Mouse (Mus musculus) lung, postnatal 4 days (tissue): Measurements from ENCODE around the gene Arih2.
"Not testable (repeated sequence)": the region's sequence is repeated elsewhere in the genome, so short reads cannot be mapped to it uniquely, and the experiment has no call there.

Source experiments
- DNase-seq, 2 experiments: peaks; one replicate each; pipeline ENCODE4 v3.0.0; 2021

Arih2 gene

DNA sequence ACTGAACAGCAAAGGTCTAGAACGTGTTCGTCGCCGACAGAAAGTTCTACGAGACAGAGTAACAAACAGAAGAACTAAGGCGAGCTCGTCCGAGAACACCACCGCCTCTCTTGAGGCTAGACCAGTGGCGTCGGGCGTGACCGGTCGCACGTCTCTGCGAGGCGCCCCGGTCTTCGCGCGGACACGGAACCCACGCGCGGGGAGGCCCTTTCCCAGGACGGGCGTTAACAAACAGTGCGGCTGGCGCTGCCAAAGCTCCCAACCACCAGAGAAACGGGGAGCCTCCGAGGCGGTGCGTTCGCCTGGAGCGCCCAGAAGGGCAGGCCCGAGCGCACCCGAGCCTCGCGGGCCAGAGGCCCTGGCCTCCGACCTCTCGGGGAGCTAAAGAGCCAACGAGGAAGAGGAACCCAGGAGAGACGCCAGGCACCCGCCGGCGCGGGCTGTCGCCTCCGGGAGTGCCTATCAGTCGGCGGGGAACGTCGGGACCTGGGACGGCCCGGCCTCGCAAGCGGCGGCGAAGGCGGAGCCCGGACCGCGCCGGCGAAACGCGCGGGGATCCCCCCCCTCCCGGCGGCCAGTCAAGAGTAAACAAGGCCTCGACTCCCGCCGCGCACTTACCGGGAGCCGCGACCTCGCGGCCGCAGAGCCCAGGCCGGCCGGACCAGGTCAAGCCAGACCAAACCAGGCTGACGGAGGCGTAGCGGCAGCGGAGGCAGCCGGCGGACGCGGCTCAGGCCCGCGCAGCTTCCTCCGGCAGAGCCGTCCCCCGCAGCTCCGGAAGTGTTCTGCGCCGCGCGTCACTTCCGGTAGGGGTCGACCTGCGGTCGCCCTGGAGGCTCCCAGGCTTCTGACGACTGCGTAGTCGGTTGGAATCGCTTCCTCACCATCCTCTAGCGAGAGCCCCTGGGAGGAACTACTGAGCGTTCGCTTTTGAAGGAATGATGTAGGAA lies at the start of gene Arih2:
Gene Arih2, minus strand, starts transcription at position 776 of the 950 bp plus-strand sequence.
- DNase-seq, result peak; percentile 94 to 95

DNA sequence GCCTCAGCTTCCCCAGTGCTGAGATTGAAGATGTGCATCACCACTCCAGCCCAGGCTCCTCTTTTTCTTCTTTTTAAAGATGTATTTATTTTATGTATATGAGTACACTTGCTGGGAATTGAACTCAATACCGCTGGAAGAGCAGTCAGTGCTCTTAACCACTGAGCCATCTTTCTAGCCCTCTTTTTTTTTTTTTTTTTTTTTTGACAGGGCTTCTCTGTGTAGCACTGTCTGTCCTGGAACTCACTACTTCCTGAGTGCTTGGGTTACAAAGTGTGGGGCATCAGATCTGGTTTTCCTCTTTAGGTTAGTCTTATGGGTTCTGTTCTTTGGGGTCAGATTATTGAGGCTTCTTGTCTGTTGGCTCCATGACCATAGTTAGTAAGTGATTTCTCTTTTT lies 45.3 kb upstream of the Arih2 start:
- no peak for DNase-seq

DNA sequence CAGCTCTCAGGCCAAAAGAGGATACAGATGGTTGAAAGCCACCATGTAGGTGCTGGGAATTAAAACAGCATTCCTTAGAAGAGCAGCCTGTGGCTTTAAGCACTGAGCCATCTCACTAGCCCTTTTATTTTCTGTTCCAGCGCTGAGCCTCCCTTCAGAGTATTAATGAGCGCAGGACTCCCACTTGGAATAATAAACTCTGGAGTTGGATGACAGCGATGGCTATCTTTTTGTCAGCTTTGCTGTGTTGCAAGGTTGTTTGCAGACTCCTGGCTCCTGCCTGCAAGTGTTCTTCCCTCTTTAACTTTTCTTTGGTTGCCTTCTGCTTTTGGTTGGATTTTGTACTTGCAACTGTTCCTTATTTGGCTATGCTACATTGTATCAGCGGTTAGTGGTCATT lies 44.8 kb upstream of the Arih2 start:
- DNase-seq, result no peak

DNA sequence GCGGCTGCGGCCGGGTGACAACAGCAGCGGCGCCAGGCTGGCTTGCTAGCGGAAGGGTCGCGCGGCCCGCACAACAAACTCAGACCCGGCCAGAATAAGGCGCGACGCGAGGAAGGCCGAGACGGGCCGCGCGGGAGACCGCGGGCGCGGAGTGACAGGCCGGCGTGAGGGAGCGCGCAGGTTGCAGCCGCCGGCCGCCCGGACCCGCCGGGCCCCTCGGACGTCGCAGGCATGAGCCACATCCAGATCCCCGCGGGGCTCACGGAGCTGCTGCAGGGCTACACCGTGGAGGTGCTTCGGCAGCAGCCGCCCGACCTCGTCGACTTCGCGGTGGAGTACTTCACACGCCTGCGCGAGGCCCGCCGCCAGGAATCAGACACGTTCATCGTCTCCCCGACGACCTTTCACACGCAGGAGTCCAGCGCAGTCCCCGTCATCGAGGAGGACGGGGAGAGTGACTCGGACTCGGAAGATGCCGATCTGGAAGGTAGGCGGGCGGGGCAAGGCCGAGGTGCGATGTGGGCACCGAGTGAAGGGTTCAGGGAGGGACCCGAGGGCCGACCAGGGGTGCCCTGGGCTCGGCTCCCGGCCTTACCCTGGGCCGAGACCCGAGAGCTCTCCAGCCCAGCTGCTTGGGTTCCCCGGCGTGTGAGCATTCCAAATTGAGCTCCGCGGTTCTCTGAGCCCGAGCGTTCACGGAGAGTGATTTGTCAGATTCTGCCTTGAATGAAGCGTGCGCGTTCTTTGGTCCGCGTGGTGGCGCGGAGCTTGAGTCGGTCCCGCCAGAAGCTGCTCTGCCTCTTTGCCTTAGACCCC lies 43.2 kb upstream of the Arih2 start:
- peak; percentile 68 to 69 for DNase-seq

DNA sequence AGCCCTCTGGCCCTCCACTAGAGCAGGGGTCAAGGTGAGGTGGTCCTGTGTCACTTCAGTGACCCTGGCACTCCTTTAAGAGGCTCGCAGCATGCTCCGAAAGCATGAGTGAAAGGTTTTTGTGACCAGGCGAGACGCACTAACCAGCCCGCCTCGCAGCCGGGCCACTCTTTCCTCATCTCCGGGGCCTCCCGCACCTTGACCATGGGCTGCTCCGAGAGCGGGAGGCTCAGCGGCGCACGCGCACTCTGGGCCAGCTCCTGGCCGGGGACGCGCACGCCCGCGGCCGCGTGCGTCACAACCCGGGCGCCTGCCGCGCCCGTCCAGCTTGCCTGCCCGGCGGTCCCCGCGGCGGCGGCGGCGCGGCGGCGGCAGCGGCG lies 42.6 kb upstream of the Arih2 start:
- DNase-seq, result peak; percentile 91 to 95

DNA sequence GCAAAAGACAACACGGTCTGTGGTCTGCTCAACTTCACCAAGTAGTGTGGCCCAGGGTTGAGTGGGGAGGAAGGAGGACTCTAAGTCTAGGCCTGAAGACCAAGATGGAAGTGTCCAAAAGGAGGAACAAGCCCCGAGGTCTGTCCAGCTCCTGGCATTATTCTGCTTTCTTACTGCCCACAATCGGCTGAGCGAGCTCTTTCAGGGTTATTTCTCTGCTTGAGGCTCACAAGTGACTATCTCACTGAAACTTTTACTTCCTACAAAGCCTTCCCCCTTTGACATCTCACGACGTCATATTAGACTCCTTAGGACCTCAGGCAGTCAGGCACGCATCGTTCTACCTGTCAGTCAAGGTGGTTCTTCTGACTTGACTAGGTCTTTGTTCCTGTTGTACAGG lies 42.2 kb upstream of the Arih2 start:
- DNase-seq, result peak in 1 of 2 experiments; percentile 26

DNA sequence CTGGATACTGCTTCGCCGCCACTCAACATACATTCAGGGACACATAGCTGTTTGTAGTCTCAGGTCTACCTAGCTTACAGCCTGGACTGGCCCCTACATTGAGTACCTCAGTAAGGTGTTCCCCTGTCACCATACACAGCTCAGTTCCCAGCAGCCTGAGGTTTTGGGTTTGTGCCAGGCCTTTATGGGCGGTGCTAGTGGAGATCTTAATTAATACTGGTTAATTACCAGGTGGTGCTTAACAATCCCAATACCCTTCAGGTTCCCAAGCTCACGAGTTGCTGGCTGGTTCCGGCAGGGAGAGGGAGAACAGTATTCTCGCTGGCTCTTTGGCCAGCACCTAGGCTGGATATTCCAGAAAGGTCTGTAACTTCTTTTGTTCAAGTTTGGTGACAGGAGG lies 41.7 kb upstream of the Arih2 start:
- DNase-seq, result no peak

DNA sequence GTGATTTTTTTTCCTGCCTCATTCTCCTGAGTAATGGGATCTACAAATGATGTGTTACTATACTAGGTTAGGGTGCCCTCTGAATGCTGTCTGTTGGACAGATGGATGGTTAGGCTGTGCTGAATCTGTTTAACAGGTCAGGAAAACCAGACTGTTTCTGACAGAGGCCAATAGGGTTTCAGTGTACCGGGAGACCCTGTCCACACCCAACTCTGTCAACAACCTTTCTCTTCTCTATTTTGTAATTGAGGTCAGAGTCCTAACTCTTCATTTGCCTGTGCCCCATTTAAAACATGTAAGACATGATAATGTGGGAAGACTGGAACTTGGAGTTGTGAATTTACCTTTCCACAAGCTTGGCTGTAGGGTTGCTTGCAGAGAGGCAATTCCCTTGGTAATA lies 40.8 kb upstream of the Arih2 start:
- DNase-seq, result no peak

DNA sequence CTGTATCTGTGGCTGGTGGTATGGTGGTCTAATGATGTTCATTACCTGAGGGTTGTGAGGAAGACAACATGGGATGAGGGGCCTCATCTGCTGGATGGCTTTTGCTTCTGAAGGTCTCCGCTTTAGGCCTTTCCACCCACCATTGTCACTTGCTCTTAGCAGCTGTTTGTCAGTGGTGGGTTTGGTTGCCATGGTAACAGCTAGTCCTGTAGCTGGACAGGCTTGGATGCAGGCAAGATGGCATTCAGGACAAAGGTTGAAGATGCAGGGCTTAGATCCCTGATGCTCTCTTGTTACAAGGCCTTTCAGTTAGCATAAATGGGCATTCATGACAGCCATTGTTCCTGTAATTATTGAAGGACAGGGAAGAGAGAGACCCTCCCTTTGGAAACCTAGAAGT lies 39.9 kb upstream of the Arih2 start, which contains the start of gene Prkar2a:
Gene Prkar2a, plus strand, starts transcription at position 209 of the 400 bp plus-strand sequence.
- DNase-seq, result no peak

DNA sequence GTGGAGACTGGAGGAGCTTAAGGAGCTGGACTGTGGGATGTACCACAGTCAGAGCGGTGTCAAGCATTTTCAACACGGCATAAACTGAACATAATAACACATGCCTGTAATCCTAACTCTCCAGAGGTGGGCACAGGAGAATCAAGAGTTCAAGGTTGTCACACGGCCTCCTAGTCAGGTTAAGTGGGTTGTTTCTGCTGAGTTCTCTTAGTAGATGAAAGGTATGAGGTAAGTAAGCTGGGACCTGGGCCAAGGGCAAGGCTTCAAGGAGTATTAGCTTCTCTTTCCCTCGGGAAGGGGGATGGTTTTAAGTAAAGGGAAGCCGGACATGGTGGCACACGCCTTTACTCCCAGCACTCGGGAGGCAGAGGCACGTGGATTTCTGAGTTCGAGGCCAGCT lies 39.3 kb upstream of the Arih2 start:
- DNase-seq, result peak; percentile 66 to 75

DNA sequence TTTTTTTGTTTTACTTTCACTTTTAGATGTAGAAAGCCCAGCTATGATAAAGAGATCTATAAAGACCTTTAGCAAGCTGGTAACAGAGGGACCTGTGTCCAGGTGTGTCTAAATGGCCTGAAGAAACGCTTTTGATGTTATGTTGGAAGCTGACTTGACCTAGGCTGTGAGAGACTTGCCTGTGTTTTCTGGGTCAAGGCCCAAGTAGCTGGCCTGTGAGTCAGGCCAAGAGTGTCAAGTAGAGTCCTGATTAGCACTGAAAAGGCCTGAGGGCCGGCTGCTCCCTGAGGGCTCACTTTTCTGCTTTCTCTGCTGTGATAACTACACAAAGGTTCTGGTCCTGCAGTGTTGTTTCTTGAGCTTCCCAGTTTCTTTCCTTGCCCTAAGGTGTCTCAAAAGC lies 38.5 kb upstream of the Arih2 start:
- DNase-seq, result no peak

DNA sequence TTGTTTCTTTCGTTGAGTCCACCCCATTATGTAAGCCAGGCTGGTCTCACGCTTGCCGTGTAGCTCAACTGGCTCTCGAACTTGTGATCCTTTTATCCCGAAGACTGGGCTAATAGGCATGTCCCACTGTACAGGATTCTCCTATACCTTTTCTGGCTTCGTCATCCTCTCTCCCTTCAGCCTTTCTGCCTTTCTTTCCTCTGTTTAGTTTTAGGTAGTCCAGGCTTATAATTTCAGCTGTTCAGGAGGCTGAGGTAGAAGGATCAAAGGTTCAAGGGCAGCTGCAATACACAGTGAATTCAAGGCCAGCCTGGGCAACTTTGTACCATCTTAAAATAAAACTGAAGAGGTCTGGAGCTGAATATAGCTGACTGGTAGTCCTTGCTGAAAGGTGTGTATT lies 38.0 kb upstream of the Arih2 start:
- no peak for DNase-seq

DNA sequence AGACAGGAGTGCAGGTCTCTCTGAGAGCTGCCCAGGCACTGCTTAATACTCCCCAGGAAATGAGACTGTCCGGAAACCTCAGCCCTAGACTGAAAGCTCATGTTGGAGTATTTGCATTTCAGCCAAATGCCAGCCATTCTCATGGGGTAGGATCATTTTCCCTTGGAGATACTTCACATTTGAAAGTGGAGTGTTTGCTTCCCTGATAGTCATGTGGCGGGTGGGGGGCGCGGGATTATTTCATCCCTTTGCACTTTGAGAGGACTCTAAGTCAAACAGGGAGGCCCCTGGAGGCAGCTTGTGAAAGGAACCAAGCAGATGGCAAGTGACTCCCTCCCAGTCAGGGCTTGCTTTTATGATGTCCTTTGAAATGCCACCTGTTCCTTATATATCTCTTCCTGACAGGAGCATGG lies 37.3 kb upstream of the Arih2 start:
- DNase-seq, result peak; percentile 23 to 56

DNA sequence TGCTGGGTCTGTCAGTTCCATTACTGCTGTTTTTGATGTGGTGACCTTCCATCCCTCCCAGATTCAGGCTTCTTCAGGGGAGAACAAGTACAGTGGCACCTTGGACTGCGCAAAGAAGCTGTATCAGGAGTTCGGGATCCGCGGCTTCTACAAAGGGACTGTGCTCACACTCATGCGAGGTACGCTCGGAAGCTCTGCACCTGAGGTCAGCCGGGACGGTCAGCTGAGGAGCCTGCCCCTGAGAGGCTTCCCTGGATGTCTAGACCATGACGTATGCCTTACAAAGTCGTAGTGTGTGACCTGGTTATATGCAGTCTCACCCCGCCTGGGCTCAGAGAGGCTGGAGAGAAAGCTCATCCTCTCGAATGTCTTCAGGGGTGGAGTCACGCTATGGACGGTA lies 30.8 kb upstream of the Arih2 start:
- DNase-seq, result no peak

DNA sequence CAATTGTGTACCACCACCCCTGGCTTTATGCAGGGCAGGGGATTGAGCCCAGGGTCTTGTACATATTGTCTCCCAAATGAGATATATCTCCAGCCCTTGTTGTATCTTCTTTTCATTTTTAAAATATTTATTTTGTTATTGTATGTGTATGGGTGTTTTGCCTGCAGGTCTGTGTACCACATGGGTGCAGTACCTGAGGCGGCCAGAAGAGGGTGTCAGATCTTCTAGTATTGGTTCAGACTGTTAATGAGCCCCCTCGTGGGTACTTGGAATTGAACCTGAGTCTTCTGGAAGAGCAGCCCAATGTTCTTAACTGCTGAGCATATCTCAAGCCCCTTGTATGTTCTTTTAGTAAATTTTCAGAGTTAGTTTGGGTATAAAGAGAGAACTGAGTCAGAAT lies 24.0 kb upstream of the Arih2 start:
- peak in 1 of 2 experiments; percentile 26 for DNase-seq

DNA sequence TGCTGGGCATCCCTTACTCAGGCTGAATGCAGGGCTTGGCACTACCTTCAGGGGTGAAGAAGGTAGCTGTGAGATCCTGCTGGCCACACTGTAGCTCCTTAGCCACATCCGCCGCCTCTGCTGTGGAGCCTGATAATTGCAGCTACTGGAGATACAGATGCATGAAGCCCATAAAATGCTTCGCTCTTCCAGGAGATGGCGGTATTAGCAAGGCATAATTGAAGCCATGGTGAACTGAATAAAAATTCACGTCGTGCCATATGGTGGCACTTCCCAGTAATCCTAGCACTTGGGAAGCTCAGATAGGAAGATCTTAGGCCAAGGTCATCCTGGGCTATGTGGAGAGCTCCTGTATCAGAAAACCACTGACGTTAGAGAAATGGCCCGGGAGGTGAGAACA lies 20.7 kb upstream of the Arih2 start:
- DNase-seq, result peak in 1 of 2 experiments; percentile 19

DNA sequence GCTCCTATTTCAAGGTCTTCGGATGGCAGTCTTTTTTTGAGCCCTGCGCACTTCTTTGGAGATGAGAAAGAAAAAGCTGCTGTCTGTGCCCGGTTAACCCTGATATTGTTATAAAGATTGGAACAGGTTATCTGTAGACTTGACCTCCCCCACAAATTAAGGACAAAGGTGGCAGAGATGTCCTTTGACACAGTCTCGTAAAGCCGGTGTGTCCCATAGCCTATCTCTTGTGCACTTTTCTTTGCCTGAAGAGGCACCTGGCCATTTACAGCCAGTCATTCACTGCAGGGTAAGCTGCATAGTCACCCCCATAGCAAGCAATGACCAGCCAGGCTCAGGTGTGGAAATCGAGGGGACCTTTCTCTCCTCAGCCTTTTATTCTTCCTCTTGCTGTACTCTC lies 13.5 kb upstream of the Arih2 start:
- DNase-seq, result no peak

DNA sequence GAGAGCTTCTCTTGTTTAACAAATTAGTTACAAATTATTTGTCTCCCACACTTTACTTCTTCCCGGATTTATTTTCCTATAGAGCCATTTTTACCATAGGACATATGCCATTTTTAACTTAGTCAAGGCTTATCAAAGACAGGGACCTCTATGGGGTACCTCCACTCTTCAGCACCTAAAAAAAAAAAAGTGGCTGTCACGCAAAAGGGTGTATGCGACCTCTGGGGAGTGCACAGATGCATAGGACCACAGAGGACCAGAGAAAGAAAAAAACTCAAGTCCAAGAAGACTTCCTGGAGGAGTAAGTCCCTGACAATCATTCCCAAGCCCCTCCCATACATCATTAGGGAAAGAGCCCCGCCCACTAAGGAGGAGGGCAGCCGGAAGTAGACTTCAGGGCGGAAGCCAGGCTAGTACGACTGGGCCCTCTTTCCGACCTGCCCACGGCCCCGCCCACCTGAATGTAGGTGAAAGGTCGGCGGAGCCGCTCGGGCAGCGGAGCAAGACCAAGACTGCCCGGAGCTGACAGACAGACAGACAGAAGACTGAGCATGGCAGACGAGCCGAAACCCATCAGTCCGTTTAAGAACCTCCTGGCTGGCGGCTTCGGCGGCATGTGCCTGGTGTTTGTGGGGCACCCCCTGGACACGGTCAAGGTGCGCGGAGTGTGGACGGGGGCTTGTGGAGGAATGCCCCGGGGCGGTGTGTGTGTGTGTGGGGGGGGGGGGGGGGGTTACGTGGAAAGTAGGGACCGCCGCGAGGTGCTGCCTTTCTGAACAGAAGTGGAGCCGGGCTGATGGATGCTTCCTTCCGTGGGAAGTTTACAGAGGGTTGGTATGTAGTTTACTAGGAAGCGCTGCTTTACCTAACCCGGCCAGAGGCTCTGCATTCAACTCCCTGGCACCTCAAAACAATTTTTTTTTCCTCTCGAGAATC lies 12.8 kb upstream of the Arih2 start, which contains the start of gene Slc25a20:
Gene Slc25a20, plus strand, starts transcription at position 412 of the 936 bp plus-strand sequence.
- DNase-seq, result peak; percentile 89 to 91

DNA sequence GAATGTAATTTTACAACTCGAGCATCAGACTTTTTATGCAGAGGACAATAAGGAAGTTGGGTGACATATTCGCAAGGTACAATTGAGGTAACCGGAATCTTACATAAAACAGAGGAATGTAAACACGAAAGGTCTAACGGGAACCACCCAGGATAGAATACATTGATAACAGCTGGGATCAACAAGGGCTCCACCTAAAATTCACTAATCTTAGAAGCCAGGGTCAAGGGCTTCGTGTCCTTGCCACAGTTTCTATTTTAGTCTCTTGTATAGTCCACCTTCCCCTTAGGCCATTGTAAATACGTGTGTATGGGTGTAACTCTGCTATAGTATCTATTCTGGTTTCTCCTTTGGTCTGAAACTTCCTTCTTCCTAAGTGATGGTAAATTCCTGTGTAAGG lies 6.7 kb upstream of the Arih2 start:
- not testable (repeated sequence) for DNase-seq

DNA sequence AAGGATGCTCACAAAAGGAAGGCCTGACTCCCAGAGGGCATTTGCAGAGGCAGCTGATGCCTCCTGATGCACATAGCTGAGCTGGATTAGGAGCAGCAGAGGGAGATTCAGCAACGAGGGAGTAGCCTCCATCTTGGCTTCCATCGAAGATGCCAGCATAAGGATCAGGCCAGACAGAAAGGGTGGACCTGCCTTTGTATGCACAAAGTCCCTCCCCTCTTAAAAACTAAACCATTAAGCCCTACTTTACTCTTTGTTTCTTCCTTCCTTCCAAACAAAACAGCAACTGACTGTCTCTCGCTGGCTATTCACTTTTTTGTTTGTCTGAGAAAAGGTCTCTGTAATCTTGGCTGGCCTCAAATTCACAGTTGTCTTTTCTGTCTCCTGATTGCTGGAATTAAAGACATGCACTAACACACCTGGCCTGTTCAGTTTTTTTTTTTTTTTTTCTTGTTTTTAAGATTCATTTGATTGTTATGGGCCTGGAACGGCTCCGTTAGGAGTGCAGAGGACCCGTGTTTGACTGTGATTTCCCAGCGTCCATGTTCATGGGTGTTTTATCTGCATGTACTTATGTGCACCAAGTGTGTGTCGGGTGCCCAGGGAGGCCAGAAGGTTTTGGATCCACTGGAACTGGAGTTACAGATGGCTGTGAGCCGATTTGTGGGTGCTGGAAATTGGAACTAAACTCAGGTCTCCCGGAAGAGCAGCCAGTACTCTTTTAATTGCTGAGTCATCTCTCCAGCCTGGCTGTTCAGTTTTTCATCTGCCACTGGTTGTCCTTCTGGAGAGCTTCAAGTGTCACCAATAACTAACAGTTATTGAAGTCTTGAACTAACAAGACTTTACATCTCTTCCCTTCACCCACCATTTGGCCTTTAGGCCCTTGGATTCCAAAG lies 5.6 kb upstream of the Arih2 start:
- DNase-seq, result no peak
